Mouse (Mus musculus) spleen, adult 2 months (tissue): ENCODE results near the gene Fadd.

Experiments used
- CTCF ChIP-seq: fragments of 200-500 bp; IDR thresholded peaks from 2 replicates; pipeline ENCODE4 v1.5.1; 2011; ENCODE audit warnings: mild to moderate bottlenecking, inconsistent platforms; ENCODE audit not compliant: insufficient read depth, insufficient read length, insufficient replicate concordance; ENCODE audit errors: extremely low read depth
- POLR2A ChIP-seq: fragments of 200-500 bp; IDR thresholded peaks from 2 replicates; pipeline ENCODE4 v1.6.1; 2011; ENCODE audit warnings: low read depth, low read length, inconsistent platforms

- no peak for TF ChIP-seq POLR2A
- peak; percentile 7; the same call in 1 of the 2 replicates for TF ChIP-seq CTCF
These were observed 542 bp downstream of the Fadd start for GRCm38 (mm10) chr7:144581559-144582283.
